ENCODE assay signal across 30 mouse cellular contexts in the genomic region with DNA sequence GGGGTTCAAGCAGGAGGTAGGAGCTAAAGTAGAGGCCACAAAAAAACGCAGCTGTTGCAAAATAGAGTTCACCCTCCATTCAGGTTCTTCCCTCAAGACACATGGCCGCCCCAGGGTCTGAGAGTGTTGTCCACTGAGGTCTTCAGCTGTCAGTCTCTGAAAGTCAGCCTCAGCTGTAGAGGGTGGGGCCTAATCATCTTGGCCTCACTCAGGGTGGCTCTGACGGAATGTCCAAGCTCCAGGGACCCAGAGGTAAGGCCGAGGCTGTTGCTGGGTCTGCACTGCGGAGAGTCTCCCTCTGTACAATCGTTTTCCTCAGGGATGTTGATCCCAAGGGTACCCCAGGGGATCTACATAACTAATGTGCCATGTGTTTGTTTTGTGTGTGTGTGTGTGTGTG. TPM values are rescaled to one million over a fixed set of nuclear protein-coding genes. Genes with fewer than 3 reads are reported as not detected.
DNase-seq lines count a peak whose midpoint lies in the region; ATAC-seq and TF ChIP-seq lines count a peak whose summit lies in the region.
"Had no signal": no experiment of that assay in that cellular context is flagged by ENCODE, and none has a peak within 500 bp of the region (broad histone marks: within the 10 kb centered on the region; RNA-seq: fewer than 3 reads in every experiment).

No protein-coding gene starts in this region.

- no peaks in the 10 kb centered on the region for H3K9me3 ChIP-seq in heart, embryonic 10.5 days
- no peaks in the 10 kb centered on the region for H3K9me3 ChIP-seq in ES-Bruce4 (replicated peaks; ENCODE audit: control insufficient read depth, insufficient read depth, low read length, poor library complexity, severe bottlenecking)
- H3K9me3 ChIP-seq in intestine, embryonic 16.5 days (ENCODE audit: control insufficient read depth, low read length), result no peaks in the 10 kb centered on the region
- H3K9me3 ChIP-seq: embryonic facial prominence, embryonic 15.5 days; forebrain, embryonic 13.5 days; G1E; heart, embryonic 12.5 days; midbrain, embryonic 15.5 days; neural tube, embryonic 12.5 days had no signal

- TF ChIP-seq POLR2A in ES-Bruce4 (IDR thresholded peaks at IDR 0.05; ENCODE audit: insufficient read depth, low read length), result no peak

- intact Hi-C loops in heart, postnatal 10 days (cut with DNase I), result no loop called here

- H3K36me3 ChIP-seq in heart, embryonic 10.5 days, result no peaks in the 10 kb centered on the region
- no peaks in the 10 kb centered on the region for H3K36me3 ChIP-seq in ES-Bruce4 (ENCODE audit: control insufficient read depth, insufficient read depth, low read length, poor library complexity, severe bottlenecking)
- no peaks in the 10 kb centered on the region for H3K36me3 ChIP-seq in intestine, embryonic 16.5 days (ENCODE audit: control insufficient read depth, insufficient read depth, low read length)
- H3K36me3 ChIP-seq: embryonic facial prominence, embryonic 15.5 days; G1E; heart, embryonic 12.5 days; midbrain, embryonic 15.5 days; neural tube, embryonic 12.5 days had no signal

- WGBS in heart, embryonic 10.5 days, result 54% methylated on average over 6 of the region's 6 CpGs
- 56% methylated on average over 6 of the region's 6 CpGs for WGBS in intestine, embryonic 16.5 days

- no peak overlapping the region for H3K4me3 ChIP-seq in heart, embryonic 10.5 days
- H3K4me3 ChIP-seq in ES-Bruce4 (ENCODE audit: low read depth, low read length), result no peak overlapping the region
- H3K4me3 ChIP-seq in intestine, embryonic 16.5 days (ENCODE audit: low read length), result no peak overlapping the region
- H3K4me3 ChIP-seq: embryonic facial prominence, embryonic 15.5 days; forebrain, embryonic 13.5 days; heart, embryonic 12.5 days; midbrain, embryonic 15.5 days; neural tube, embryonic 12.5 days had no signal

- ATAC-seq in intestine, embryonic 16.5 days, result peak; percentile 30; the same call in 1 of the 2 replicates
- ATAC-seq: CD4-positive, CD25-positive, alpha-beta regulatory T cell, adult 4 months; forebrain, embryonic 13.5 days; hindbrain, embryonic 16.5 days; midbrain, embryonic 15.5 days had no signal

- H3K27me3 ChIP-seq in heart, embryonic 10.5 days (ENCODE audit: insufficient read depth, poor library complexity, severe bottlenecking), result no peaks in the 10 kb centered on the region
- H3K27me3 ChIP-seq in ES-Bruce4 (ENCODE audit: control insufficient read depth, insufficient read depth, low read length, poor library complexity, severe bottlenecking), result no peaks in the 10 kb centered on the region
- H3K27me3 ChIP-seq in intestine, embryonic 16.5 days (replicated peaks; ENCODE audit: control insufficient read depth, insufficient read depth, low read length), result no peaks in the 10 kb centered on the region
- H3K27me3 ChIP-seq: embryonic facial prominence, embryonic 15.5 days; forebrain, embryonic 13.5 days; heart, embryonic 12.5 days; midbrain, embryonic 15.5 days; neural tube, embryonic 12.5 days had no signal

- H3K4me1 ChIP-seq in heart, embryonic 10.5 days, result peaks cover 71% of the 10 kb centered on the region
- H3K4me1 ChIP-seq in ES-Bruce4 (ENCODE audit: control insufficient read depth, insufficient read depth, low read length), result peaks cover 27% of the 10 kb centered on the region
- peaks cover 30% of the 10 kb centered on the region for H3K4me1 ChIP-seq in intestine, embryonic 16.5 days (ENCODE audit: control insufficient read depth, insufficient read depth, low read length)

- peak overlapping the region; percentile 49 for H3K27ac ChIP-seq in heart, embryonic 10.5 days
- H3K27ac ChIP-seq in ES-Bruce4 (ENCODE audit: insufficient read depth, low read length), result peak overlapping the region; percentile 94
- H3K27ac ChIP-seq in intestine, embryonic 16.5 days (ENCODE audit: low read length), result no peak overlapping the region
- H3K27ac ChIP-seq: embryonic facial prominence, embryonic 15.5 days; forebrain, embryonic 13.5 days; liver, embryonic 14.5 days; macrophage; midbrain, embryonic 15.5 days; neural tube, embryonic 12.5 days had no signal

- TF ChIP-seq CTCF in ES-Bruce4 (IDR thresholded peaks at IDR 0.05; ENCODE audit: low read depth, low read length), result no peak

- 0 out of 2 replicates have a peak overlapping the region, but pooled peaks have one; percentile 1 for H3K9ac ChIP-seq in ES-Bruce4 (ENCODE audit: low read depth, poor library complexity, severe bottlenecking)
- H3K9ac ChIP-seq in intestine, embryonic 16.5 days (ENCODE audit: low read depth, low read length), result no peak overlapping the region
- H3K9ac ChIP-seq: embryonic facial prominence, embryonic 15.5 days; forebrain, embryonic 13.5 days; heart, embryonic 12.5 days; liver, embryonic 14.5 days; midbrain, embryonic 15.5 days; neural tube, embryonic 12.5 days had no signal

- no peak for TF ChIP-seq EP300 in ES-Bruce4 (IDR thresholded peaks at IDR 0.05; ENCODE audit: insufficient read depth, low read depth, low read length)

- DNase-seq in heart, embryonic 10.5 days (ENCODE audit: low spot score), result no peak
- DNase-seq in heart, postnatal 10 days, result no peak
- DNase-seq in ZHBTc4 (ENCODE audit: low read depth, low spot score), result peak; percentile 21
- DNase-seq in natural killer cell, adult 2 months (ENCODE audit: low spot score in 2 of 2), result no peak
- DNase-seq in ovary, postnatal 36 days (ENCODE audit: low spot score), result no peak
- DNase-seq: adrenal gland, postnatal 36 days; cerebellum, adult 2 months; cerebellum, postnatal 14 days; gastrocnemius, postnatal 14 days; kidney, adult 9 months; kidney, postnatal 10 days; layer of hippocampus, postnatal 36 days; liver; lung, adult 2 months; lung, postnatal 10 days; right cerebral cortex, postnatal 4 days; thymus, postnatal 4 days had no signal

- no peak overlapping the region for H3K4me2 ChIP-seq in intestine, embryonic 16.5 days (ENCODE audit: low read depth, low read length)
- H3K4me2 ChIP-seq: embryonic facial prominence, embryonic 15.5 days; forebrain, embryonic 13.5 days; heart, embryonic 12.5 days; midbrain, embryonic 15.5 days; neural tube, embryonic 12.5 days had no signal

RNA-seq across cellular contexts. Expression of gene Ptgfrn, which starts 55.2 kb away (rescaled TPM):
- 4.8 and 5.6 TPM in 2 replicates for polyA plus RNA-seq in heart, embryonic 10.5 days (2016; fragmentation: Nextera tagmentation; extraction: Ambion mirVana)
- total RNA-seq in heart, postnatal 10 days (2021), result 10 to 100 TPM; 71.5 to 74.7 TPM
- polyA plus RNA-seq in ES-Bruce4 (2011; ENCODE audit: insufficient read depth, insufficient read length, low read depth, missing spikeins), result 59.6 and 60.7 TPM in 2 replicates
- 3.0 and 3.2 TPM in 2 replicates for polyA plus RNA-seq in intestine, embryonic 16.5 days (2015; fragmentation: Nextera tagmentation; extraction: Ambion mirVana)
- total RNA-seq: granulocyte monocyte progenitor cell, adult 5-6 weeks had no signal
- polyA plus RNA-seq: G1E had no signal
